18 mouse cellular contexts compared by ENCODE assay signal in the genomic region with DNA sequence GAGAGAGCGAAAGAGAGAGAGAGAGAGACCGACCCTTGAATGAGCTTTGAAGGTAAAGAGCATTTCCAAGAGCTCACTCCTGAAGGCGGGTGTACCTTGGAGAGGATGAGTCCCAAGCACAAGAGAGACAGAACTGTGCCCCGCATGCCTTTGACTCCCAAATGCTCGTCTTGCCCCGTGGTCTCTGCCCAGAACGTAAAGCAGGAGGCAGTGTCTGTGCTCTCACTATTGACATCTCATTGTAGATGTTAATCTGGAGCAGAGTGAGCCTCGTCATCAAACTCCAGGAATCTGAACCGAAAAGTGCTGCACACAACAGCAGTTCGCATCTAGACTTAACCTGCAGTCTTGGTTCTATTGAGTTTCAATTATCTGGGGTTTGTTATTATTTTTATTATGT. TPM values are rescaled to one million over a fixed set of nuclear protein-coding genes. Genes with fewer than 3 reads are reported as not detected.
"Had no signal": no experiment of that assay in that cellular context is flagged by ENCODE, and none has a peak within 500 bp of the region (broad histone marks: within the 10 kb centered on the region; RNA-seq: fewer than 3 reads in every experiment).

No protein-coding gene starts in this region.

- H3K36me3 ChIP-seq: limb, embryonic 15.5 days; liver, embryonic 15.5 days; midbrain, embryonic 13.5 days had no signal

- ATAC-seq: hindbrain, embryonic 16.5 days; inflammation-experienced regulatory T-cells, adult 6 months; midbrain, embryonic 13.5 days had no signal

- H3K9ac ChIP-seq: limb, embryonic 15.5 days; liver, embryonic 15.5 days; midbrain, embryonic 13.5 days had no signal

- H3K4me1 ChIP-seq: limb, embryonic 15.5 days; liver, embryonic 15.5 days; midbrain, embryonic 13.5 days had no signal

- H3K4me2 ChIP-seq: limb, embryonic 15.5 days; liver, embryonic 15.5 days; midbrain, embryonic 13.5 days had no signal

- DNase-seq: kidney, adult 8-10 months; kidney, postnatal 25 days; spleen, adult 18-20 months; thymus, adult 2 months; thymus, postnatal 25 days had no signal

- H3K4me3 ChIP-seq: limb, embryonic 15.5 days; liver, embryonic 15.5 days; midbrain, embryonic 13.5 days had no signal

- H3K27ac ChIP-seq: limb, embryonic 15.5 days; liver, embryonic 15.5 days; midbrain, embryonic 13.5 days had no signal

- H3K9me3 ChIP-seq: limb, embryonic 15.5 days; liver, embryonic 15.5 days; midbrain, embryonic 13.5 days had no signal

- H3K27me3 ChIP-seq: limb, embryonic 15.5 days; liver, embryonic 15.5 days; midbrain, embryonic 13.5 days had no signal

RNA-seq across cellular contexts. Expression of a gene that starts 46.4 kb away (rescaled TPM):
- total RNA-seq: layer of hippocampus, postnatal 25 days; megakaryocyte-erythroid progenitor cell, adult 5-6 weeks had no signal
- polyA plus RNA-seq: inflammation-experienced regulatory T-cells, adult 6 months; limb, embryonic 11.5 days; neural tube, embryonic 14.5 days had no signal

RNA-seq across cellular contexts. Expression of a gene that starts 57.3 kb away (rescaled TPM):
- total RNA-seq: layer of hippocampus, postnatal 25 days; left cerebral cortex, adult 8-10 months; left cerebral cortex, postnatal 25 days; megakaryocyte-erythroid progenitor cell, adult 5-6 weeks; midbrain, postnatal 0 days had no signal
- polyA plus RNA-seq: hindbrain, embryonic 16.5 days; inflammation-experienced regulatory T-cells, adult 6 months; urinary bladder, adult 2 months had no signal
